Comparison of ENCODE assay signal across 9 mouse cellular contexts in genomic region chr2:164866741-164867551, GRCm38 (mm10). TPM values are rescaled to one million over a fixed set of nuclear protein-coding genes. Genes with fewer than 3 reads are reported as not detected.
DNase-seq lines count a peak whose midpoint lies in the region; ATAC-seq lines count a peak whose summit lies in the region.
"Had no signal": no experiment of that assay in that cellular context is flagged by ENCODE, and none has a peak within 500 bp of the region (broad histone marks: within the 10 kb centered on the region; RNA-seq: fewer than 3 reads in every experiment).

No protein-coding gene starts in this region.

- H3K36me3 ChIP-seq in heart, embryonic 14.5 days (ENCODE audit: control insufficient read depth, insufficient read depth, low read length): no peaks in the 10 kb centered on the region
- no peaks in the 10 kb centered on the region for H3K36me3 ChIP-seq in liver, embryonic 11.5 days (ENCODE audit: control insufficient read depth, insufficient read depth, low read length)
- no peaks in the 10 kb centered on the region for H3K36me3 ChIP-seq in splenic B cell, adult 2 months (ENCODE audit: control insufficient read depth, insufficient read depth, low read length, poor library complexity, severe bottlenecking)

- peak overlapping the region; percentile 32; the same call in 1 of the 2 replicates for H3K4me2 ChIP-seq in heart, embryonic 14.5 days (ENCODE audit: low read length)
- no peak overlapping the region for H3K4me2 ChIP-seq in liver, embryonic 11.5 days

- H3K4me3 ChIP-seq in heart, embryonic 14.5 days (ENCODE audit: control insufficient read depth in 1 of 2, insufficient read depth in 1 of 2, low read depth in 1 of 2, low read length in 2 of 2): no peak overlapping the region
- H3K4me3 ChIP-seq in liver, embryonic 11.5 days (ENCODE audit: low read depth, low read length): no peak overlapping the region
- H3K4me3 ChIP-seq: megakaryocyte, embryonic 14.5 days had no signal

- DNase-seq in kidney, adult 11 months: peak; percentile 59
- no peak for DNase-seq in kidney, adult 8-10 months
- DNase-seq in liver, embryonic 11.5 days (ENCODE audit: low spot score): no peak
- DNase-seq in splenic B cell, adult 2 months (ENCODE audit: low read depth, low spot score): peak; percentile 49
- DNase-seq in thymus, postnatal 0 days (ENCODE audit: low spot score): no peak
- DNase-seq in right cerebral cortex, postnatal 4 days: no peak

- H3K9ac ChIP-seq in heart, embryonic 14.5 days (ENCODE audit: low read length): peak overlapping the region; percentile 52; the same call in 1 of the 2 replicates
- no peak overlapping the region for H3K9ac ChIP-seq in liver, embryonic 11.5 days (ENCODE audit: low read depth, low read length)

- WGBS in heart, embryonic 14.5 days: 14% methylated on average over 16 of the region's 16 CpGs
- 51% methylated on average over 16 of the region's 16 CpGs for WGBS in liver, embryonic 11.5 days

- H3K4me1 ChIP-seq in heart, embryonic 14.5 days (ENCODE audit: control insufficient read depth in 2 of 2, insufficient read depth in 2 of 2, low read length in 2 of 2): peaks cover 16 to 17% of the 10 kb centered on the region in 2 experiments
- H3K4me1 ChIP-seq in liver, embryonic 11.5 days (replicated peaks; ENCODE audit: control insufficient read depth, insufficient read depth, low read length): peaks cover 2% of the 10 kb centered on the region; the same call in 1 of the 2 replicates

- H3K27me3 ChIP-seq in heart, embryonic 14.5 days (ENCODE audit: control insufficient read depth, insufficient read depth, low read length): no peaks in the 10 kb centered on the region
- no peaks in the 10 kb centered on the region for H3K27me3 ChIP-seq in liver, embryonic 11.5 days (replicated peaks; ENCODE audit: control insufficient read depth, insufficient read depth, low read length)
- H3K27me3 ChIP-seq in splenic B cell, adult 2 months (ENCODE audit: control insufficient read depth, insufficient read depth, low read length, poor library complexity, severe bottlenecking): no peaks in the 10 kb centered on the region

- ATAC-seq in activated CD4-positive, CD25-positive, alpha-beta regulatory T cell, adult 4 months: peak; percentile 58
- ATAC-seq in heart, embryonic 14.5 days (ENCODE audit: insufficient number of reproducible peaks, insufficient read depth, low FRiP score, low read depth): peak; percentile 88
- no peak for ATAC-seq in liver, embryonic 11.5 days (replicated peaks; ENCODE audit: low FRiP score)

- peaks cover 7% of the 10 kb centered on the region for H3K9me3 ChIP-seq in heart, embryonic 14.5 days (ENCODE audit: control insufficient read depth, low read length)
- H3K9me3 ChIP-seq in liver, embryonic 11.5 days (ENCODE audit: control insufficient read depth, low read length): no peaks in the 10 kb centered on the region

- peak overlapping the region; percentile 96 to 99 for H3K27ac ChIP-seq in heart, embryonic 14.5 days (replicated peaks in 1 of 2; ENCODE audit: control insufficient read depth in 1 of 2, insufficient read depth in 1 of 2, low read depth in 2 of 2, low read length in 2 of 2)
- H3K27ac ChIP-seq in liver, embryonic 11.5 days (ENCODE audit: low read depth, low read length): peak overlapping the region; percentile 10; the same call in 1 of the 2 replicates

RNA-seq across cellular contexts. Expression of gene Pltp, which starts 9.4 kb away (rescaled TPM):
- polyA plus RNA-seq in activated CD4-positive, CD25-positive, alpha-beta regulatory T cell, adult 4 months (2017; shearing (Covaris generic)): 1 to 10 TPM in 1 of 2 experiments, under 1 TPM in 1; 0.87 to 1.0 TPM
- polyA plus RNA-seq in heart, embryonic 14.5 days (2014; fragmentation: Nextera tagmentation; extraction: Ambion mirVana): 9.6 and 10.4 TPM in 2 replicates
- 9.9 and 10.7 TPM in 2 replicates for polyA plus RNA-seq in liver, embryonic 11.5 days (2014; fragmentation: Nextera tagmentation; extraction: Ambion mirVana)
- 424 and 433 TPM in 2 replicates for polyA plus RNA-seq in thymus, postnatal 0 days (2015; fragmentation: Nextera tagmentation; extraction: Ambion mirVana)

RNA-seq across cellular contexts. Expression of gene Pcif1, which starts 12.2 kb away (rescaled TPM):
- 100 to 1,000 TPM; 102 to 122 TPM for polyA plus RNA-seq in activated CD4-positive, CD25-positive, alpha-beta regulatory T cell, adult 4 months (2017; shearing (Covaris generic))
- polyA plus RNA-seq in heart, embryonic 14.5 days (2014; fragmentation: Nextera tagmentation; extraction: Ambion mirVana): 58.0 and 58.8 TPM in 2 replicates
- polyA plus RNA-seq in liver, embryonic 11.5 days (2014; fragmentation: Nextera tagmentation; extraction: Ambion mirVana): 63.9 and 67.5 TPM in 2 replicates
- polyA plus RNA-seq in thymus, postnatal 0 days (2015; fragmentation: Nextera tagmentation; extraction: Ambion mirVana): 92.5 and 107 TPM in 2 replicates

RNA-seq across cellular contexts. Expression of gene Neurl2, which starts 33.7 kb away (rescaled TPM):
- polyA plus RNA-seq in activated CD4-positive, CD25-positive, alpha-beta regulatory T cell, adult 4 months (2017; shearing (Covaris generic)): under 1 TPM in 1 of 2 experiments, not detected in 1; 0.69 TPM
- 54.6 and 55.1 TPM in 2 replicates for polyA plus RNA-seq in heart, embryonic 14.5 days (2014; fragmentation: Nextera tagmentation; extraction: Ambion mirVana)
- polyA plus RNA-seq in liver, embryonic 11.5 days (2014; fragmentation: Nextera tagmentation; extraction: Ambion mirVana): 3.9 and 4.9 TPM in 2 replicates
- polyA plus RNA-seq in thymus, postnatal 0 days (2015; fragmentation: Nextera tagmentation; extraction: Ambion mirVana): 5.3 and 5.9 TPM in 2 replicates

RNA-seq across cellular contexts. Expression of gene Ctsa, which starts 34.3 kb away (rescaled TPM):
- 100 to 1,000 TPM; 215 to 216 TPM for polyA plus RNA-seq in activated CD4-positive, CD25-positive, alpha-beta regulatory T cell, adult 4 months (2017; shearing (Covaris generic))
- 178 TPM in 2 replicates for polyA plus RNA-seq in heart, embryonic 14.5 days (2014; fragmentation: Nextera tagmentation; extraction: Ambion mirVana)
- polyA plus RNA-seq in liver, embryonic 11.5 days (2014; fragmentation: Nextera tagmentation; extraction: Ambion mirVana): 97.2 and 103 TPM in 2 replicates
- polyA plus RNA-seq in thymus, postnatal 0 days (2015; fragmentation: Nextera tagmentation; extraction: Ambion mirVana): 154 and 164 TPM in 2 replicates

RNA-seq across cellular contexts. Expression of gene Spata25, which starts 38.6 kb away (rescaled TPM):
- not detected for polyA plus RNA-seq in activated CD4-positive, CD25-positive, alpha-beta regulatory T cell, adult 4 months (2017; shearing (Covaris generic))
- polyA plus RNA-seq in heart, embryonic 14.5 days (2014; fragmentation: Nextera tagmentation; extraction: Ambion mirVana): not detected in 2 replicates
- polyA plus RNA-seq in liver, embryonic 11.5 days (2014; fragmentation: Nextera tagmentation; extraction: Ambion mirVana): not detected in 2 replicates
- 0.17 and 0.85 TPM in 2 replicates for polyA plus RNA-seq in thymus, postnatal 0 days (2015; fragmentation: Nextera tagmentation; extraction: Ambion mirVana)

Comparison
In these comparisons a context has a peak if more than half of its experiments do, and no peak if none do; other contexts are left out.
1. DNase-seq: peak in kidney, adult 11 months (single experiment) and splenic B cell, adult 2 months (single experiment); none in kidney, adult 8-10 months (0 of 2), liver, embryonic 11.5 days (single experiment), thymus, postnatal 0 days (single experiment) and right cerebral cortex, postnatal 4 days (single experiment).
2. RNA of gene Pltp, which starts 9.4 kb away (polyA plus RNA-seq): 424 to 433 TPM in thymus, postnatal 0 days; 9.9 to 10.7 TPM in liver, embryonic 11.5 days, 9.6 to 10.4 TPM in heart, embryonic 14.5 days and 0.87 to 1.0 TPM in activated CD4-positive, CD25-positive, alpha-beta regulatory T cell, adult 4 months; every median in the first group is over 10 times any median in the second.